Mouse (Mus musculus) embryo, embryonic 11 days (tissue): Measurements from ENCODE around the gene Olfr825.
"Not testable (repeated sequence)": the region's sequence is repeated elsewhere in the genome, so short reads cannot be mapped to it uniquely, and the experiment has no call there.

Source experiments
- DNase-seq: peaks from one replicate; pipeline ENCODE4 v3.0.0-alpha.2; 2015

Olfr825 gene

GRCm38 (mm10) chr10:130166666-130167065 is at the start of gene Olfr825:
Gene Olfr825 (minus strand): TSS chr10:130166766.
- no peak for DNase-seq

GRCm38 (mm10) chr10:130214303-130214702 is 47.7 kb upstream of the Olfr825 start, which contains the start of gene Olfr827:
Gene Olfr827 (minus strand): TSS chr10:130214403.
- DNase-seq: no peak

GRCm38 (mm10) chr10:130184086-130184485 is 17.5 kb upstream of the Olfr825 start, which contains the start of gene Olfr826:
Gene Olfr826 (minus strand): TSS chr10:130184186.
- no peak for DNase-seq

DNA sequence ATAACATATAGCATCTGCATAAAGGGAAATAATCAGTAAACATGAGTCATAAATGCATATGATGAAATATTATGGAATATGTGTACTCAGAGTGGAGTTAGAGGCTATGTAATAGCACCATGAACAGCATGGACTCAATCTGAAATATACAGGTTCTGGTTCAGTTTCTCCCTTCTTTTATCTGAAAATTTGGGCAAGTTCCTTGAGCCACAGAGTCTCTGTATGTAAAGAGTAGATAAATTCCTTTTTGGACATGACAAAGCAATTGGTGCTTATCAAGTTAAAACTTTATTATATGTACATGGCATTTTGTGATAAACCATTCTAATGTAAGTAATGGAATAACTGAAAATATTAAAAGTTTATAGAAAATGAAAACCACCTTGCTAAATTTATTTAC is 1.4 kb downstream of the Olfr825 start:
- no peak for DNase-seq

DNA sequence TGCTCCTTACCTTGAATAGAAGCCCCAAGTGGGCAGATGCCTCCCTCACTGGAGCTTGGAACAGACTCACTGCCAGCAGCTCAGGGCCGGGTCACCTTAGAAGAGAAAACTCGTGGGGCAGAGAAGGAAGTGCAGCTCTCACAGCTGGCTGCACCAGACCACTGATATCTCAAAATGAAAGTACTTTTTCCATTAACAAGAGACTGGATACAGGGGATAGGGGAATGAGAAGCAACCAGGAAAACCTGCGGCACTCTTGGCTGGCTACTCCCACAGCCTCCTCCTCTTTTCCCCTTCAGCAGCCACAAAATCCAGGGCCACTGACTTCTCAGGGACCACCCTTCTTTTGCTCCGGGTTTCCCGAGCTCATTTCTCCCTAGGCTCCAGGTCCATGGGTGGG is 22.4 kb downstream of the Olfr825 start:
- DNase-seq: no peak

DNA sequence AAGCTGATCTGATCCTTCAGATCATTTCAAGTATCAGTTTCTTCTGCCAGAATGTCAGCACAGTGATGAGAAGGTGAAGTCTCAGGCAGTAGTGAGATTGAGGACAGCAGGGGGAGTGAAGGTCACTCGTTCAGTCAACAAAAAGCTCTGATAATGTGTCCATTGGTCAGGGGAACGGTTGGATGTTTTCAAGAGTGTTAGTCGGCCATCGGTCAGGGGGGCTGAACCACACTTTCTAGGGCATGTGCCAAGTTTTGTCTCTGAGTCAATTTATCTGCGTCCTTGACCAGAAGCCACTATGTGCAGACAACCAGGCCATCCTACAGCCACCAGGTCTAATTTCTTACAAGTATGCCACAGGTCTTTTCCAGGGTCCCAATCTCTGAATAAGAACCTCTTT is 24.1 kb downstream of the Olfr825 start:
- not testable (repeated sequence) for DNase-seq

GRCm38 (mm10) chr10:130134811-130135210 is 31.8 kb downstream of the Olfr825 start:
- no peak for DNase-seq

DNA sequence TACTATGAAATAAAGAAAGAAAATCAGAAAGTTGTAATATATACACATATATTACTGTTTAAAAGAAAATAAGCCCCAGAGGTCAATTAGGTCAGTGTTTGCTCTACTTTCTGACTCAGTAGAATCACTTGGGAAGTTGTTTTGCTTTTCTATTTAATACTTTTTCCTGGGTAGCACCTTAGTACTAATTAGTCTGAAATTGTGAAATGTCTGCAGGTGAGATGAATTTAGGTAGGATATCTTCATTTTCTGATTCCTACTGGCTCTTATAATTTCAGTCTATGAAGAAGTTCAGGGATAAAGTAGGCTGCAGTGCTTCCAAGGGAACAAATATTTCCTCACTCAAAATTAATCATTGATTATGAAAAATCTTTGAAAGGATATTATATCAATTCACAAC is 36.7 kb downstream of the Olfr825 start, which contains the start of gene Olfr824:
Olfr824 (minus strand) TSS at position 101 of the 400 bp plus-strand sequence.
- not testable (repeated sequence) for DNase-seq

DNA sequence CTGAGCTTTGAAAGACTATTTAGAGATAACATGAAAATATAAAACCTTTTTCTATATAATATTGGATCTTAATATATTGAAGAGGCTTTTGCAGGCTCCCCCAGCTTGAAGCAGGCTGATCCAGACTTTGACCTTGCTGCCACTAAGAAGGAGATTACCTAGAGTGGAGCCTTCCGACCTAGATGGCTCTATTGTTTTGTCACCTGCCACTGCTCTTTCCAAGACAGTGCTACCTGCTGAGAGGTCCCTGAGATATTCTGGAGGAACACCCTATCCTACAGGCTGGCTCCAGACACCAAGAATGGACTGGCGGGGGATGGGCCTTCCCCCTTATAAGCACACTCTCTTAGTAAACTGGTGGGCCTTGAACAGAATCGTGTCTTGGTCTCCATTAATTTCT is 50.5 kb downstream of the Olfr825 start:
- not testable (repeated sequence) for DNase-seq

DNA sequence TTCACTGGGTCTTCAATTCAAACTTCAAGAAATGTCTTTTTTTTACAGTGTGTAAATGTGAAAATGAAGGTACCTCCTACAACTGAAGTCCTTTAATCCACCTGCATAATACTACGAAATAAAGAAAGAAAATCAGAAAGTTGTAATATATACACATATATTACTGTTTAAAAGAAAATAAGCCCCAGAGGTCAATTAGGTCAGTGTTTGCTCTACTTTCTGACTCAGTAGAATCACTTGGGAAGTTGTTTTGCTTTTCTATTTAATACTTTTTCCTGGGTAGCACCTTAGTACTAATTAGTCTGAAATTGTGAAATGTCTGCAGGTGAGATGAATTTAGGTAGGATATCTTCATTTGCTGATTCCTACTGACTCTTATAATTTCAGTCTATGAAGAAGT is 51.3 kb downstream of the Olfr825 start, which contains the start of gene Olfr823:
Olfr823 (minus strand) TSS at position 101 of the 400 bp plus-strand sequence.
- not testable (repeated sequence) for DNase-seq
